Mouse (Mus musculus) limb, embryonic 13.5 days (tissue): ENCODE measurements at regions not wholly inside any gene's neighbourhood (a gene's known extent, or its start where the extent isn't known, plus 50 kb on each side); places are given as distances from the start of the nearest gene placed in this dataset.
"Not testable (repeated sequence)": the region's sequence is repeated elsewhere in the genome, so short reads cannot be mapped to it uniquely, and the experiment has no call there.

Source experiments
- ATAC-seq: fragments of 200-750 bp; cut with Nextera tagmentation; 2 replicates; pipeline ENCODE4 v1.8.0; 2017; ENCODE audit warnings: low read depth, moderate number of reproducible peaks, moderate TSS enrichment; ENCODE audit not compliant: low FRiP score
- H3K27ac ChIP-seq: fragments of 300-500 bp; sonication (generic); 2 replicates; pipeline ENCODE4 v1.5.1; 2015; ENCODE audit warnings: inconsistent platforms, mild to moderate bottlenecking, moderate library complexity
- H3K27me3 ChIP-seq: fragments of 300-500 bp; sonication (generic); 2 replicates; pipeline ENCODE4 v1.6.1; 2015; ENCODE audit warnings: mild to moderate bottlenecking, inconsistent platforms
- H3K36me3 ChIP-seq: fragments of 300-500 bp; sonication (generic); 2 replicates; pipeline ENCODE4 v1.6.1; 2015; ENCODE audit warnings: inconsistent platforms, mild to moderate bottlenecking, moderate library complexity
- H3K4me1 ChIP-seq: fragments of 300-500 bp; sonication (generic); 2 replicates; pipeline ENCODE4 v1.6.1; 2015; ENCODE audit warnings: inconsistent platforms
- H3K4me2 ChIP-seq: fragments of 300-500 bp; sonication (generic); replicated peaks from 2 replicates; pipeline ENCODE4 v1.6.1; 2015; ENCODE audit warnings: inconsistent platforms, mild to moderate bottlenecking, moderate library complexity
- H3K4me3 ChIP-seq: fragments of 300-500 bp; sonication (generic); 2 replicates; pipeline ENCODE4 v1.5.1; 2015; ENCODE audit warnings: moderate library complexity, mild to moderate bottlenecking, inconsistent platforms
- H3K9ac ChIP-seq: fragments of 300-500 bp; sonication (generic); 2 replicates; pipeline ENCODE4 v1.6.1; 2015; ENCODE audit warnings: mild to moderate bottlenecking, inconsistent platforms
- H3K9me3 ChIP-seq: fragments of 300-500 bp; sonication (generic); 2 replicates; pipeline ENCODE4 v1.6.1; 2016; ENCODE audit warnings: inconsistent platforms
- WGBS: fragments of 180-500 bp; shearing (Covaris S2); methylation state at CpG from one replicate; pipeline ENCODE4 v1.1.7; 2015; 5-methylcytosine and 5-hydroxymethylcytosine counted together

DNA sequence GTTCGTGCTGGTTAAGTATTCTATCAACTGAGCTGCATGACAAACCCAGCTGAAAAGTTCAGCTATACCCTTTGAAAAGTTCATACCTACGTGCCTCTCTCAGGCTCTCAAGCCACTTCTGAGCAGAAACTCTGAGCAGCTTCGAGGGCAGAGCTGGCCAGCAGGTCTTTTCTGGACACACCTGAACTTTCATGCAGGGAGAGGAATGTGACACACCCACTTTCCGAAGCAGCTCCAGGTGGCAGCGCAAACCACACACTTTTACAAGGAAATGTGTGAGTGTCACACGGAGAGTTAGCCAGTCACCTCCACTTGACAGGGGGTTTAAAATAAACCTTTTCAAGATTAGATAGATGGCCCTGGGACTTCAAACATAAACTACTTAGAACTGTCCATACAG is 103.2 kb upstream of the Klf3 start:
- no peaks in the 10 kb centered on the region for H3K27me3 ChIP-seq
- no peak overlapping the region for H3K4me2 ChIP-seq
- H3K4me1 ChIP-seq, result peaks cover 32% of the 10 kb centered on the region
- no peak overlapping the region for H3K9ac ChIP-seq
- H3K4me3 ChIP-seq, result no peak overlapping the region
- no peak for ATAC-seq
- H3K9me3 ChIP-seq, result no peaks in the 10 kb centered on the region
- no peaks in the 10 kb centered on the region for H3K36me3 ChIP-seq
- no peak overlapping the region for H3K27ac ChIP-seq
- 77% methylated on average over 6 of the region's 6 CpGs for WGBS

DNA sequence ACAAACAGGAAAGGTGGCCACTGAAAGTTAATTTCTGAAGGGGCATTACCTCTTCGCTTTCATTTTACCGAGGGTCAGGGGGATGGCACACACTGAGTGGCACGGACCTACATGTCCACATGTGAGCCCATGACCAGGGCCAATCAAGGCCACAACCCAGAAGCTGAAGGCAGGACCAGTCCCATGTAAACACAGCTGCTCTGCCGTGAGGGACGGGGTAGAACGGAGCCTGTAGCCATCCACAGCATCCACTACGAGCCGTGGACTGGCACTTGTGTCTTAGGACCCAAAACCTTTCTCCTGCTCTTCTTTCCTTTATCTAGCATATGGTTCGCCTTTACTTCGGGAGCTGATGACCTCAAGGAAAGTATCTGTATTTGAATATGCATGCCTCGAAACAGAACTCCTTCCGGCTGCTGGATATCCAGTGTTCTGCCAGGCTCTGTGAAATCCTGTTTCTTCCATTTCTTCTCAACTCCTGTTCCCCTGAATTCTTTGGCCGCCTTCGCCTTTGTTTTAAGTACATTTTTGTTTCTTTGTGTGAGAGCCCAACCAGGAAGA is 101.9 kb upstream of the Klf3 start:
- H3K4me1 ChIP-seq, result peaks cover 32% of the 10 kb centered on the region
- H3K27ac ChIP-seq, result peak overlapping the region; percentile 72; the same call in 1 of the 2 replicates
- no peaks in the 10 kb centered on the region for H3K27me3 ChIP-seq
- ATAC-seq, result no peak
- no peaks in the 10 kb centered on the region for H3K36me3 ChIP-seq
- no peak overlapping the region for H3K9ac ChIP-seq
- no peak overlapping the region for H3K4me3 ChIP-seq
- no peak overlapping the region for H3K4me2 ChIP-seq
- no peaks in the 10 kb centered on the region for H3K9me3 ChIP-seq
- WGBS, result 74% methylated on average over 14 of the region's 14 CpGs

DNA sequence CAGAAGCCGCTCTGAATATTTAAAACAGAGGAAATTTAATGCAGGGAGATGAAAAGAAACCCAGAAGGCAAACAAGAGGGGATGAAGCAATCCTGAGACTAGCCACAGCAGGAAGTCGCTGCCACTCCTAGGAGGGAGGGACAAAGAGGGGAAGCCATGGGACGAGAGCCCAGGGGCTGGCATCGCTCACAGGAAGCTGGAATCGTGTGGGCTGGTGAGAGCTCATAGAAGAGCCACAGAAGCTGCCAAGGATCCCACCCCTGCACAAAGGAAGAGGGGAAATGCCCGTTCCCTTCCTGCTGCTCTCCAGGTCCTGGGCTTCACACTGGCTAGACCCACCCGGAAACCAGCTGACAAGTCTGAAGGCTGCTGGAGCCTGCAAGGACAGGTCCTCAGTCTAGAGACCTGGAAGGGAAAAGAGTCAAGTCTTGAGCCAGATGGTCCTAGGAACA is 101.4 kb upstream of the Klf3 start:
- Histone ChIP-seq H3K9ac (no peak overlapping the region), H3K36me3 (no peaks in the 10 kb centered on the region), H3K4me1 (peaks cover 32% of the 10 kb centered on the region), H3K27me3 (no peaks in the 10 kb centered on the region), H3K27ac (peak overlapping the region; percentile 72; the same call in 1 of the 2 replicates), H3K9me3 (no peaks in the 10 kb centered on the region), H3K4me2 (0 out of 2 replicates have a peak overlapping the region, but pooled peaks have one; percentile 12), H3K4me3 (no peak overlapping the region)
- ATAC-seq, result no peak
- WGBS, result 24% methylated on average over 7 of the region's 7 CpGs

DNA sequence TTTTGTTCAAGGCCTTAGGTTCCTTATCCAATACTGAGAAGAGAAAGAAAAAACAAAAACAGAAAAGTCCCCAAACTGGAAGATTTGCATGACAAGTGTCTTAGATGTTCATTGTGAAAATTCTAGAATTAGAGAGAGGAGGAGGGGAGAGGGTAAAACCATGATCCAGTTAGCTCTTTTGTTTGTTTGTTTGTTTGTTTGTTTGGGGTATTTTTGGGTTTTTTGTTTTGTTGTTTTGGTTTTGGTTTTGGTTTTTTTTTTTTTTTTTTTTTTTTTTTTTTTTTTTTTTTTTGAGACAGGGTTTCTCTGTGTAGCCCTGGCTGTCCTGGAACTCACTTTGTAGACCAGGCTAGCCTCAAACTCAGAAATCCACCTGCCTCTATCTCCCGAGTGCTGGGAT is 100.8 kb upstream of the Klf3 start:
- H3K4me3 ChIP-seq, H3K9me3 ChIP-seq, H3K27me3 ChIP-seq, H3K4me2 ChIP-seq, ATAC-seq, H3K9ac ChIP-seq, H3K36me3 ChIP-seq: not testable (repeated sequence)
- peaks cover 32% of the 10 kb centered on the region for H3K4me1 ChIP-seq
- WGBS, result 69% methylated on average over 1 of the region's 1 CpGs
- H3K27ac ChIP-seq, result peak overlapping the region; percentile 72; the same call in 1 of the 2 replicates

DNA sequence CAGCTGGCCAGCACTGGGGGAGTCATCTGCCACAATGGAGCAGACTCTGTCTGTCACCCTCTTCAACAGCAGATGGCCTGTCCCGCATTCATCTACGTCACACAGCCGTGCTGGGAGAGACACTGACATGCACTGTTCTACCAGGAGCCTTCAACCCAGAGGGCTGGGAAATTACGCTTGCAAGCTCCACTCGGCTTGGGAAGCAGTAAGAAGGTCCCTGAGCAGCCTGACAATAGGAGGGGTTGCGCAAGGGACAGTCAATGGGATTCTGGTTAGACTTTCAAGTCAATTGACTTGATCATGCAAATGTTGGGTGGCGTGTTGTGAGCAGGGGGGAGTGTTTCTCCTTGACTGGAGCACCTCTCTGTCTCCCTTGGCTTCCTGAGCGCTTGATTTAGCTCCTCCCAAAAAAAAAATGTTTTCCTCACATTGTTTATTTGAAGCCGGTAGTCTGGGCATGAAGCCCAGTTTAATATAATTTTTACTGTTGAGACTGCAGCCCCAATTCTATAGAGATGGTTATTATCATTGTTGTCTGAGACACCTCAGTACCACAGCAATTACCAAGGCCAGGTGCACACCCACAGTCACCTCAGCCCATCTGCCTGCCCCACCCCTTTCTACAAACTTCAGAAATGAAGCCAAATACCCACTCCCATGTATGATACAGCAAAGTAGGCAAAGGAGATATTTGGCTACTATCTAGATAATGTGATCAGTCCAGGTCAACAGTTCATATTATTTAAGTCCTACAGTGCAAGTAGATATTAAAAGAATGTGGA is 99.9 kb upstream of the Klf3 start:
- no peak overlapping the region for H3K4me2 ChIP-seq

DNA sequence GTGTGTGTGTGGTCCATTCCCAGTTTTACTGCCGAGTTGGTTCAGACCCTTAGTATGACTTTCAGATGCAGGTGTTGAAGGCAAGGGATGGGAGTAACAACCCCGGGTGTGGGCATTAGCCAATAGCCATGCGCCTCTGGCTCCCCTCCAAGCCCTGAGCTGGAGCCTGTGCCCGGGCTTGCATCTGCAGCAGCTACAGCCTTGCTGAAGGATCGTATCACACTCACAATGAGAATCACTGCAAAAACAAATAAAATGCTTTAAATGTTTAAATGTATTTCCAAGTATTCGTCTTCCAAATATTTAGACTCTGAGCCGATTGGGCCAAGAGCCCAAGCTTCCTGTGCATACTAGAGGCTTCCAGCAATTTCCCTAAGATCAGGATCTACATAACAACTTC is 99.0 kb upstream of the Klf3 start:
- H3K9ac ChIP-seq, result no peak overlapping the region
- no peaks in the 10 kb centered on the region for H3K9me3 ChIP-seq
- peak overlapping the region; percentile 22; the same call in 1 of the 2 replicates for H3K27ac ChIP-seq
- H3K36me3 ChIP-seq, result no peaks in the 10 kb centered on the region
- no peak overlapping the region for H3K4me2 ChIP-seq
- peaks cover 32% of the 10 kb centered on the region for H3K4me1 ChIP-seq
- no peak for ATAC-seq
- H3K4me3 ChIP-seq, result no peak overlapping the region
- H3K27me3 ChIP-seq, result no peaks in the 10 kb centered on the region
- WGBS, result 40% methylated on average over 7 of the region's 7 CpGs

More for the DNA sequence above, 99.9 kb upstream of the Klf3 start:
- Histone ChIP-seq H3K36me3 (no peaks in the 10 kb centered on the region), H3K27me3 (no peaks in the 10 kb centered on the region), H3K9me3 (no peaks in the 10 kb centered on the region), H3K4me1 (peaks cover 32% of the 10 kb centered on the region), H3K27ac (peak overlapping the region; percentile 10; the same call in 1 of the 2 replicates), H3K9ac (no peak overlapping the region), H3K4me3 (no peak overlapping the region)
- ATAC-seq, result 0 out of 2 replicates have a peak, but pooled peaks have one; percentile 15
- WGBS, result 58% methylated on average over 9 of the region's 9 CpGs

DNA sequence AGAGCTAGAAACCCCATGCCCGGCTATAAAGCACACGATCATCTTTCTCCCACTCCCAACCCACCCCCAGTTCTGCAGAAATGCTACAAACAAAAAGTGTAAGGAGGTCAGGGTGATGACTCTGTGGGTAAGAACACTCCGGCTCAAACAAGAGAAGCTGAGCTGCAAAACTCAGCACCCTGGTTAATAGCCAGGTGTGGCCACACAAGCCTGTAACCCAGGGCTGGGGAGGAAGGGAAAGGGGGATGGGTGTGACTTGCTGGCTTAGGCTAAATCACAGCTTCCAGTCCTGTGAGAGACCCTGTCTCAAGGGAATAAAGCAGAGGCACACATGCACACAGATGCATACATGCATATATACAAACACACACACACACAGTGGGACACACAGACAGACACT is 96.6 kb upstream of the Klf3 start:
- H3K27me3 ChIP-seq, result no peaks in the 10 kb centered on the region
- H3K4me3 ChIP-seq, result no peak overlapping the region
- WGBS, result 53% methylated on average over 3 of the region's 3 CpGs
- H3K9me3 ChIP-seq, result no peaks in the 10 kb centered on the region
- no peaks in the 10 kb centered on the region for H3K36me3 ChIP-seq
- H3K4me2 ChIP-seq, result no peak overlapping the region
- H3K27ac ChIP-seq, result no peak overlapping the region
- no peak overlapping the region for H3K9ac ChIP-seq
- peaks cover 28% of the 10 kb centered on the region for H3K4me1 ChIP-seq
- no peak for ATAC-seq

DNA sequence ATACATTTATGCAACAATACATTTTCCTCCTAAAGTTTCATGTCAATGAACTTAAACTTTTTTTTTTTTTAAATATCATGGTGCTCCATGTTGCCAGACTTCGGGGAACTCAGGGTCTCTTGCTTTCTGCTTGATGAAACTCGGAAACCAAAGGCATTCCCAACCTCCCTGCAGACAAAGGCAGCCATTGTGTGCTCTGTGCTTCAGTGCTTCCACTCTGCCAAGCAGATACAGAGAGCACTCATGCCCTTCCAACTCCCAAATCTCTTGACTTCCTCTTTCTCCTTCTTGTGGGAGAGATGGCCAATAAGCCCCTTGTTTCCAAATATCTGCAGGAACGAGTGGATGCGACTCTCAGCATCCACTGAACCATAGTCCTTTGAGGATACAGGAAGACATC is 94.0 kb upstream of the Klf3 start:
- Histone ChIP-seq H3K9ac (no peak overlapping the region), H3K27me3 (no peaks in the 10 kb centered on the region), H3K36me3 (no peaks in the 10 kb centered on the region), H3K4me2 (no peak overlapping the region), H3K4me1 (peaks cover 9% of the 10 kb centered on the region), H3K9me3 (no peaks in the 10 kb centered on the region), H3K27ac (no peak overlapping the region), H3K4me3 (no peak overlapping the region)
- no peak for ATAC-seq
- WGBS, result 63% methylated on average over 4 of the region's 4 CpGs

DNA sequence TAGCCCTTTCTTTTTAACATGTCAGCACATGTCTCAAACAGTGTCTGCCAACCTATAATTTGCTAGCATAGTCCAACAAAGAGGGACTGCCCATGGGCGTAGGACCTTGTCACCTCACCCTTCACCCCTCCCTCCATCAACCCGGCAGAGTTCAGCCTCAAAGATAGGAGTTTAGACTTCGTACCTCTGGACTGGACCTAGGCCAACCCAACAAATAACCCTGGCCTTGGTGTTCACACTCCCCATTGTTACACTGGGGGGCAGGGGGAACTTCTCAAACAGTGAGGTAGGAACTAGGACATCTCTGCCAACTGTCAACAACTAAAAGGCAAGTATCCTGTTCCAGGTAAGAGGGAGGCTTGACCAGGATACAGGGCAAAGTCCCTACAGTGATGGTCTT is 93.0 kb upstream of the Klf3 start:
- Histone ChIP-seq H3K4me3 (no peak overlapping the region), H3K9me3 (no peaks in the 10 kb centered on the region), H3K4me2 (no peak overlapping the region), H3K9ac (no peak overlapping the region), H3K27me3 (no peaks in the 10 kb centered on the region), H3K36me3 (no peaks in the 10 kb centered on the region), H3K4me1 (no peaks in the 10 kb centered on the region; the same call in 1 of the 2 replicates), H3K27ac (no peak overlapping the region)
- ATAC-seq, result no peak
- WGBS, result 79% methylated on average over 3 of the region's 3 CpGs

DNA sequence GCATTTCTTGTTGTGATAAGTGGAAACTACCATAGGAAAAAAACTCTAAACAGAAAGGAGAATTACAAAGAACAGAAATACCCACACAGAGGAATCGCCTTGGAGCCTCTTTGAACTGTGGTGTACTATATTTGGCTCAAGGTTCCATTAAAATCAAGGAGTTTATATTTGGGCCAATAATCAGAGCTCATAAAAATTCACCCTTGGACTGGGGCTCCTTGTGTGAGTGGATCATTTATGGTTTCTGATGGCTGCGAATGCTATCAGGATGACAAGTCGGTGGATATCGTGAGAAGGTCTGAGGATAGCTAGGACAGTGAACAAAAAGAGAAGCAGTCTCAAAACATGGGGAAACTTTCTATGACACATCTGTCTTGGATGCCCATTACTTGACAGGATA is 92.2 kb upstream of the Klf3 start:
- 86% methylated on average over 4 of the region's 4 CpGs for WGBS
- no peak overlapping the region for H3K4me3 ChIP-seq
- no peak for ATAC-seq

DNA sequence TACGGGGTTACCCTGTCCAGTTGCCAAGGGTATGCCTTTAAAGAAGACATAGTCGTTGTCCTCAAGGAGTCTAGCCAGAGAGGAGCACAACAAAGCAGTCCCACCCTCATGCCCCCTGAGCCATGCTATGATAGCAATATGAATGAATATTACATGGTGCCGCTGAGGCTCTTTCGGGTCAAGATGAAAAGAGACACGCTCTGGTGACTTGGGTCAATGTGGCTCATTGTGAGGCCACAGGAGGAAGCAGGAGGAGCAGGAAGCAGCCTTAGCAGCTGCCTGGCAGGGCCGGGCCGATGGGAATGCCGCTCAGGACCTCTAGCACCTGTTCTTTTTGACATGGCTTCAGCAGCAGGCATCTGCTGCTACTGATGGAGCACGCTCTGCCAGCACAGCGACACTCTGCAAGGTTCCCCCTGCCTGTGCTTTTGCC is 89.0 kb upstream of the Klf3 start:
- Histone ChIP-seq H3K27me3 (no peaks in the 10 kb centered on the region), H3K4me1 (no peaks in the 10 kb centered on the region), H3K27ac (no peak overlapping the region), H3K9me3 (no peaks in the 10 kb centered on the region), H3K36me3 (no peaks in the 10 kb centered on the region), H3K4me2 (no peak overlapping the region), H3K9ac (no peak overlapping the region), H3K4me3 (no peak overlapping the region)
- peak; percentile 81 for ATAC-seq
- WGBS, result 79% methylated on average over 10 of the region's 10 CpGs

More for the DNA sequence above, 92.2 kb upstream of the Klf3 start:
- H3K27me3 ChIP-seq, result no peaks in the 10 kb centered on the region
- no peaks in the 10 kb centered on the region for H3K9me3 ChIP-seq
- no peak overlapping the region for H3K27ac ChIP-seq
- no peak overlapping the region for H3K4me2 ChIP-seq
- H3K36me3 ChIP-seq, result no peaks in the 10 kb centered on the region
- H3K9ac ChIP-seq, result no peak overlapping the region
- no peaks in the 10 kb centered on the region; the same call in 1 of the 2 replicates for H3K4me1 ChIP-seq

DNA sequence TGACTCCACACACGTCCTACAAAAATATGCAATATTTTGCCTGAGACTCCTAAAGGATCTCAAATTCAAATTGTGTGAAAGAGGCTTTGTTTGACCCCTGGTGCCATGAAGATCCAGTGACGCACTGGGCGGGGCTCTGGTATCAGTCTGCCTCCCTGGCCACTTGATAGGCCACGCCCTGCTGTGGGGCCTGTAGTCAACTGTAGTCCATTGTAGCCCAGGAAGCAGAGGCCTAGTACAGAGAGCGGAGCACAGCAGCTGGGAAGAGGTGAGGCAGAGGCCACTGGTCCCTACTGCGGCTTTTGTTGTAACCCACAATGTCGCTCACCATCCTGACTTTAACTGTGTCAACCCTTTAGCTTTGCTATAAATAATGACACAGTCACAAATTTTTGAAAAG is 88.5 kb upstream of the Klf3 start:
- WGBS, result 76% methylated on average over 7 of the region's 7 CpGs
- no peaks in the 10 kb centered on the region for H3K9me3 ChIP-seq
- H3K4me2 ChIP-seq, result no peak overlapping the region
- ATAC-seq, result peak; percentile 67
- H3K9ac ChIP-seq, result no peak overlapping the region
- H3K4me3 ChIP-seq, result no peak overlapping the region
- H3K27ac ChIP-seq, result no peak overlapping the region
- no peaks in the 10 kb centered on the region for H3K27me3 ChIP-seq
- H3K4me1 ChIP-seq, result no peaks in the 10 kb centered on the region
- H3K36me3 ChIP-seq, result no peaks in the 10 kb centered on the region
